In the genomic region with DNA sequence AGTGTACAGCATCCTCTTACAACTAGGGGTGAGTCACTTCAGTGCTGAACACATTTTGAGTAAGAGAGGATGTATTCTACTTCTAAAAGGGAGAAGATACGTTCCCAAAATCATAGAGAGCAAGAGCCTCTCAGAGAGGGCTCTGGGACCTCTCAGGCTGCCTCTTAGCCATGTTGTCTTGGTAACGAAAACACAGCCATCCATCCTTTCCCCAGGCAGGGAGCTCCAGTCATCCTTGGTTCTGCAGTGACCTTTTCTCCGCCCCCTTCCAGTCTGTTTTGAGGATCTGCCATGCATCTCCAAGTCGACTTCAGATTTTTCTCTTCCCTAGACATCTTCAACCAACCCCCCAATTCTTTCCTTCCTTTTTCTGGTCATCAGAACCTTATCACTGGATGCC, we compare ENCODE assay signal across 26 mouse cellular contexts.
DNase-seq lines count a peak whose midpoint lies in the region; TF ChIP-seq lines count a peak whose summit lies in the region.
"Had no signal": no experiment of that assay in that cellular context is flagged by ENCODE, and none has a peak within 500 bp of the region (broad histone marks: within the 10 kb centered on the region; RNA-seq: fewer than 3 reads in every experiment).

No protein-coding gene starts in this region.

- intact Hi-C loops in heart, postnatal 10 days (cut with DNase I), result no loop called here
- intact Hi-C loops in left cerebral cortex, adult 2 months (cut with DNase I), result no loop called here
- intact Hi-C loops in left cerebral cortex, postnatal 4 days (cut with DNase I), result no loop called here

- H3K4me3 ChIP-seq in left cerebral cortex, adult 2 months, result no peak overlapping the region
- H3K4me3 ChIP-seq: gastrocnemius, adult 2 months; heart, embryonic 15.5 days; limb, embryonic 10.5 days; liver, embryonic 15.5 days; lung, embryonic 15.5 days; midbrain, embryonic 15.5 days; myocyte had no signal

- H3K27ac ChIP-seq in left cerebral cortex, adult 2 months, result 0 out of 2 replicates have a peak overlapping the region, but pooled peaks have one; percentile 0
- H3K27ac ChIP-seq: gastrocnemius, adult 2 months; heart, embryonic 15.5 days; hindbrain, embryonic 14.5 days; limb, embryonic 10.5 days; liver, embryonic 15.5 days; lung, embryonic 15.5 days; midbrain, embryonic 15.5 days had no signal

- TF ChIP-seq CTCF in left cerebral cortex, adult 2 months (IDR thresholded peaks at IDR 0.05), result no peak

- DNase-seq in heart, adult 11 months, result peak; percentile 10
- no peak for DNase-seq in heart, postnatal 10 days
- DNase-seq in left cerebral cortex, adult 2 months (ENCODE audit: extremely low spot score in 1 of 2, low spot score in 2 of 2), result peak in 1 of 2 experiments; percentile 21
- no peak for DNase-seq in left cerebral cortex, postnatal 4 days
- peak; percentile 82 for DNase-seq in brain, adult 2 months (ENCODE audit: low read depth, low spot score)
- peak; percentile 52 for DNase-seq in telencephalon, adult 2 months (ENCODE audit: low read depth, low spot score)
- DNase-seq in lung, postnatal 4 days, result no peak
- DNase-seq: adrenal gland, postnatal 10 days; B cell, adult 2 months; cerebellum, adult 2 months; cerebellum, postnatal 25 days; embryo, embryonic 11 days; gastrocnemius, adult 2 months; heart, postnatal 4 days; kidney, adult 18-20 months; kidney, postnatal 4 days; liver; lung, postnatal 36 days; spleen, adult 18-20 months had no signal

Comparison
In these comparisons a context has a peak if more than half of its experiments do, and no peak if none do; other contexts are left out.
1. DNase-seq: peak in heart, adult 11 months (single experiment), brain, adult 2 months (single experiment) and telencephalon, adult 2 months (single experiment); none in heart, postnatal 10 days (0 of 2), left cerebral cortex, postnatal 4 days (single experiment) and lung, postnatal 4 days (0 of 2).